Mouse (Mus musculus): ENCODE data around the gene Ndufa4l2. TPM values are rescaled to one million over a fixed set of nuclear protein-coding genes. Genes with fewer than 3 reads are reported as not detected.
A peak's percentile ranks its signal among the peaks of the same experiment; 100 is the strongest.

Ndufa4l2 gene
- polyA plus RNA-seq, 1 experiment, result 6.1 TPM

DNA sequence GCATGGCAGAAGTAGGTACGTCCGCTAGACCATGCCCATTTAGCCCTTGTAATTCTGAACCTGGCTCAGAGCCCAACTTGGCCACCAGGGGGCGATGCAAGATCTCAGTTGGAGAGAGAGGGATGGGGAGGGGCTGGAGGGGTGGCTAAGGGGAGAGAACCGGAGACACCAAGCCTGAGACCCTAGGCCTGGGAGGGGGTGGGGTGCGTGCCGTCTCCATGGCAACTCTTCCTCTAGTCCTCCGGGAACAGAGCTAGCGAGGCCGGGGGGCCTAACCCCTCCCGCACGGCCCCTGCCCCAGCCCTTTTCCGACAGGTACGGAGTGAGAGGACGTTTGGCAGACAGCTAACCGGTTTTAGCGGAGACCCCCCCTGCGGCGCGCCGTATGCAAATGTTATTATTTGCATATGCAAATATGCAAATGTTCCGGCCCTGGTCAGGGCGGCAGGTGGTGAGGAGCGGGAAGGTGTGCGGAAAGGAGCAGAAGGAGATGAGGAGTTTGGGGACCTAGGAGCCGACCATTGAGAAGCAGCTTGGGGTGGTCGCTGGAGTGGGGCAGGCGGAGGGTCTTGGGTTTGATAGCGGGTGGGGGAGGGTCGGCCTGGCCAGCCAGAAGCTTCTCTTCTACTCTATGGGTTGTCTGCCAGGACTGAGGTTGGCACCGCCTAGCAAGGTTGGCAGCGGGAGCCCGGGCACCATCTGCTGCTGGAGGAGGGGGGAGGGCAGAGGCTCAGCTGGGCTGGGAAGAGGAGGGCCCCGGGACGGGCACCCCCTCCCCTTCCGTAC is 5.5 kb upstream of the Ndufa4l2 start:
- peak; percentile 57 for DNase-seq (ENCODE audit: low read depth, low spot score)
- WGBS, result 3% methylated on average over 35 of the region's 35 CpGs

DNA sequence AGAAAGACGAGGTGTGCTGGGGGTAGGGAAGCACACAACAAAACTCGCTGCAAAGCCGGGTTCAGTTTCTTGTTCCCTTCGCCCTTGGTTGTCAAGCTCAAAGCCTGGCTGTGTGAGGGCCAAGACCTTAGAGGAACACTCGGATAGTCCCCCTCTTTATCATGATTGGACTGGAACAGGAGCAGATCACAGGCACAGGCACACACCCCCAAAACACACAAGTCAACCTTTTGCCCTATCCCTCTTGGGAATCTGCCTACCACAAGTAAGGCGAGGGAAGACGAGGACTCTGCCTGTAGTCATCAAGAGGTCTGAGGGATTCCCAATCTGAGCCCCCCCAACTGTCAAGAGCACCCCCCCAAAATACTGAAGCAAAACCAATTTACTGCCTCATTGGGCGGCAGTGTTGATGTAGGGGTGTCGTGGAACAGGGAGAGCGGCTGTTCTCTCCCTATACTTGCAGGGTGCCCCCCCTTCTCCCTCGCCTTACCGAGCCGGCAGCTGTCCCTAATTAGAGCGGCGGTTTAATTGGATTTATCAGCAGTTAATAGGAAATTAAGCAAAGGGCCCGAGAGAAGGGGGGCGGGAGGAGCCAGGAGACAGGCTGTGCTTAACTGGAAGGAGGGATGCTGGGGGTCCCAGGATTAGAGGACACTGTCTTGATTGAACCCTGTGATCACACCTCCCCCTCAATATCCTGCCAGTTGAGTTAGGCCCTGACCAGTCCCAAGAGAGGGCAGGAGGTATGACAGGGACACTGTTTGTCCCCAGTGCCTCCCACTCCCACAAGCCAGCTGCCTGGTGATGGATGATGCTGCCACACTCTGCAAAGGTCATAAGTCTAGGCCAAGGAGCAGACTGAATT is 4.7 kb upstream of the Ndufa4l2 start:
- DNase-seq (ENCODE audit: low read depth, low spot score), result no peak
- 45% methylated on average over 17 of the region's 17 CpGs for WGBS

DNA sequence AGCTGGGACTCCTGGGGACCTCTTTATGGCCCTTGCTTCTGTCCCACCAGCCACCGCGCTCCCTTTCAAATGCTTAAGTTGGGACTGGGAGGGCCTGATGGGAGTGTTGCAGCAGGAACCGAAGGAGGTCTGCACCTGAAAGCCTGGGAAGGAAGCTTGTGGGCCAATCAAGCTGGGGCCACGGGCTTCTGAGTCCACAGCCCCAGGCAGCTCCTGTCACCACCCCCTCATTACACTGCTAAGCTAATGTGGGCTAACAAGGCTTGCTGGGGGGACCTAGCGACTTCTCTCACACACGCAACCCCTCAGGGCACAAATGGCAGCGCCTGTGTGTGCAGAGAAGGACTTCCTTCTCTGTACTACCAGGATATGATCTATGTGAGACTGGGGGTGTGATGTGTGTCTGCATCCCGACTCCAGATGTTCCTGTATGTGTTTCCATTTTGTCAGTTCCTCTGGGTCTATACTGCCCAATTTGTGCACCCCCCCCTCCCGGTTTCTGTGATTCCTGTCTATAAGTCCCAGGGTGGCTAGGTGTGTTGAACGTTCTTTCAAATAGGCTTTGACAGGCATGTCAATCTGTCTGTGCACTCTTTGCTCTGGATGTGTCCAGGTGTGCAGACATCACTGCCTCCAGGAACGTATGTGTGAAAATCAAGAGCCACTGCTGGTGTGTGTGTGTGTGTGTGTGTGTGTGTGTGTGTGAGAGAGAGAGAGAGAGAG is 3.7 kb upstream of the Ndufa4l2 start:
- DNase-seq (ENCODE audit: low read depth, low spot score), result no peak

DNA sequence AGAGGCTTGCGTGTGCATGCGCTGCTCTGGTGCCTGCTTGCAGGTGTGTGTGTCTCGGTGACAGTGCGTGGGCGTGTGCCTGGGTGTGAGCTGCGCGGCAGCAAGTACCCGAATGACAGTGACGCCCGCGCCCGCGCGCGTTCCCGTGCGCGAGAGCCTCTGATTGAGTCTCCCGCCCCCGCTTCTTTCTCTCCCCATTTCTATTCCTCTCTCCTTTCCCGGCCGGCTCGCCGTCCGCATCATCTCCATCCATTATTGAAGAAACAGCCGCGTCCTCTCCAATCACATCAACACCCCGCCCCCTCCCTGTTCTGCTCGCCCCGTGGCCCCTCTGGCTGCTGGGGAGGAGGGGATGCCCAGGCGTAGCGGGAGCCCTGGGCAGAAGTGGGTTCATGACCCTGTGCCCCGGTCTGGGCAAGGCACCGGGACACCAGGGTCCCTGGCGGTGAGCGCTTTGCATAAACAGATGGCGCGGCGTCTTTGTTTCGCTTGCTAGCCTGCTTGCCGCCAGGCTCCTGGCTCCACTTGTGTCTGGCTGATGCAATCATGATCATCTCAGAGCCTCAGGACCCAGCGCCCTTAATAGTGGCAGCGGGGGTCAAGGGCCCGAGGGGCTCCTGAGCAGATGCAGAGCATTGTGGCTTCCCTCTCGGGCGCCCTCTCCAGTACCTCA is 3.0 kb upstream of the Ndufa4l2 start:
- WGBS, result 1% methylated on average over 45 of the region's 46 CpGs

More for the DNA sequence above, 3.7 kb upstream of the Ndufa4l2 start:
- WGBS, result 27% methylated on average over 11 of the region's 11 CpGs

DNA sequence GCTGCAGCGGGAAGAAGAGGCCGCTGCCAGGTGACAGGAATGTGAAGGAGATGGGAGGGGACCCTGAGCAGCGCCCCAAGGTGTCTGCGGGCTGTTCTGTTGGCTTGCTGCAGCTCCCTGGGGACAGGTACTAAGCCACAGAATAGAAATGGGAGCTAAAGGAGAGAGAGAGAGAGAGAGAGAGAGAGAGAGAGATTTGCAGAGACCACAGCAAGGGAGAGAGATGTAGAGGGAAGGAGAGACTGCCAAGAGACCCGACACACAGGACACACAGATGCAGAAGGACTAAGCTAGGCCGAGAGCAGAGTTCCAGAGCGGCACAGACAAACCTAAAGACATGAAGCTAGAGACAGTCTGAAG is 2.5 kb upstream of the Ndufa4l2 start:
- WGBS, result 6% methylated on average over 7 of the region's 7 CpGs
- no peak for DNase-seq (ENCODE audit: low read depth, low spot score)

More for the DNA sequence above, 3.0 kb upstream of the Ndufa4l2 start:
- DNase-seq (ENCODE audit: low read depth, low spot score), result no peak

DNA sequence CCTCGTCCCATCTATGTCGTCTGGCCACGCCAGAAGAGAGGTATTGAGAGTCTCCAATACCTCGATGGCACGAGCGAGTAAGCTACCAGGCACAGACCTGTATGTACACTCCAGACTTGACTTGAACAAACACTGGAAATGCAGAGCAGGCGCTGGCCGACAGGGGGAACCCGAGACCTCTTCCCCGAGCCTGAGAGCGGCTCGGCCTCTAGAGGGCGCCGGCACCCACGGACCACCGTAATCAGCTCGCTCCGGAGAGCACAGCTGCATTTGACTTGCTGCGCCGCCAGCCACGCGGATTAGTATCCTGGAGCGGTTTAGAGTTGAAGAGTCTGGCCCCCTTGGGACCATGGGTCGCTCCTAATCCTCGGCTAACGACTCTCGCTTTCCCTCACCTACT is 2.0 kb upstream of the Ndufa4l2 start:
- DNase-seq (ENCODE audit: low read depth, low spot score), result peak; percentile 63
- under 1% methylated on average over 27 of the region's 27 CpGs for WGBS

DNA sequence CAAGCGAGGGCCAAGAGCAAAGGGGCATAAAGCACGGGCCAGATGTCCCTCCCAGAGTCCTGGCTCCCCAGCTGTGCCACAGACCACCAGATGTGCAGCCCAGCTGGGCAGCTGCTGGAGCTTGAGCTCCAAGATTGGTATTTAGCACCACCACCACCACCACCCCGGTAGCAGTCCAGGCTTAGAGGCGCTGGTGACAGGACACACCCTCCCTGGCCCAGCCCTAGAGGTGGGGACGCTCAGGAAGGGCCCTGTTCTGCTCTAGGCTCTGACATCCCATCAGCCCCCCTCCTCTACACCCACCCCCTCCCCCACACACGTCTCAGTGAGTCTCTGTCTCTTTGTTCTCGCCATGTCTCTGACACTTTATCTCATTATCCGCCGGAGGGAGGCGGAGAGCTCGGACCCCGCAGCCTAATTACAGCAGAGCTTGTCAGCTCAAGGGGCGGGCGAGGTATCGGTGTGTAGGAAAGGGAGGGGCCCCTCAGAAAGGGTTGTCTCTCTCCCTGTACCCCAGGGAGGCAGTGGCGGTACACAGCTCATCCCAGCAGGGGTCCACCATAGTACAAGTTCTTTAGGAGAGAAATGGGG is 1.2 kb upstream of the Ndufa4l2 start:
- no peak for DNase-seq (ENCODE audit: low read depth, low spot score)
- 8% methylated on average over 16 of the region's 16 CpGs for WGBS

DNA sequence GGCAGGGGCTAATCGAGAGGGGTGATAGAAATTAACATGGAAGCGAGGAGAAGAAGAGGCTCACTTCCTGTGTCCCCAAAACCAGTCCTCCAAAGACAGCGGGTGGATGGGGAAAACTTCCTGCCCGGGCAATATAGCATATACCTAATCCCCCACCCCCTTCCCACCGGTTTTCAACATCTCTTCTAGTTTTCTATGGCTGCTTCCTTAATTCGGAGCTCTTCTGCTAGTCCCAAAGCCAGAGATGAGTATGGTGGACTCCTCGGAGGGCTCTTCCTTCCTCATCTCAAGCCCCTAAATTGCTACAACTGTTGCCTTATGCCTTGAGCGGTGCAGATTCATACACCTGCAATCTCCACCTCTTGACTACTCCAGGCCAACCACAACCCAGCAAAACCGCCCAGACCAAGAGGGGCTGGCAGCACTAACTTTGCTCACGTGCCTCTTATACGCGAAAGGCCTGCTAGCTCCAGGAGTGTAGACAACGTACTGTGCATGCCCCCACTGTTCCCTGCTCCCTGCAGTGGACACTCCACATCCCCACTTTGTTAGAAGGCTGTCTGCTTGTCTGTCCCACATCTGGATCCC is 562 bp upstream of the Ndufa4l2 start:
- DNase-seq (ENCODE audit: low read depth, low spot score), result no peak

DNA sequence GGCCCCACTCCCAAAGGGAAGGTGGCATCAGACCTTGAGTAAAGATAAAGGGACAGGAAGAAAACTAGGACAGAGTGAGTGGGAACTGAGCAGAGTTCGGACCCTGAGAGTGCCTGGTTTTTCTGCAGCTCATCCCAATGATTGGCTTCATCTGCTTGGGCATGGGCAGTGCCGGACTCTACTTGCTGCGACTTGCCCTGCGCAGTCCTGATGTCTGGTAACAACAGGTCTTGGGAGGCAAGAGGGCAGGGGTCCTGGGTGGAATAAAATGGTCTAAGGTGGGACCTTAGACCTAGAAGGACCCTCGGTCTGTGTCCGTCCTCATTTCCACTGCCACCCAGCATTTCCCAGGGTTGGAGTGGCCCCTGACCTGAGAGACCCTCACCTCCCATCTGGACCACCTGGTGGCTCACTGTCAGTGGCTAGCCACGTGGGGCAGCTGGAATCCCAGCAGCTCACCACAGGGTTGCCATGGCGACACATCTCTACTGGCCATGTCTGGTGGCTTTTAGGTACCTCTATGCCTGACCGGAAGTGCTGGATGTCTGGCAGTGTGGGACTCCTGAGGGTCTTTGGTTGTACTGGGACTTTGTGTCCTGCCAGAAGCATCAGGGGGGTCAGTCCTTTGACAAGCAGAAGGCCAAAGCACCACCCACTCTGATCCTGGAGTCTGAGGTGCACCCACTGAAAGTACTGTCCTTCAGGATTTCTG is 660 bp downstream of the Ndufa4l2 start:
- 65% methylated on average over 9 of the region's 9 CpGs for WGBS

More for the DNA sequence above, 562 bp upstream of the Ndufa4l2 start:
- 53% methylated on average over 13 of the region's 13 CpGs for WGBS

DNA sequence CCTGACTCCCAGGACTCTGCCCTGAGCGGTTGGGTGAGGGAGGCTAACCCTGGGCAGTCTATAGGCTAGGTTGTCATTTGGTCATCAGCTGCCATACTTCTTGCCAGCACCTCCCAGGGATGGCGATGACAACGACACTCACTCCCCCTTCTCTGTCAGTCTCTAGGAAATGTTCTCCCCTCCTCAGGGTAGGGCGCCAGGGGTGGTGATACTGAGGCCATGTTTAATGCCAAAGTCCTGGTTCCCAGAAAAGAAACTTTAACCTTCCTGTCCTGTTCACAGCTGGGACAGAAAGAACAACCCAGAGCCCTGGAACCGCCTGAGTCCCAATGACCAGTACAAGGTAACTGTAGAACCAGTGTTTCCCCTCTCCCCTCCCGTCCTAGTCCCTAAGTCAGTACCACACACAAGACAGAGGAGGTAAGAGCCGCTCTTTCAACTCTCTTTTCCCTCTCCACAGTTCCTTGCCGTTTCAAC is 1.3 kb downstream of the Ndufa4l2 start:
- no peak for DNase-seq (ENCODE audit: low read depth, low spot score)
- WGBS, result 43% methylated on average over 8 of the region's 8 CpGs

More for the DNA sequence above, 660 bp downstream of the Ndufa4l2 start:
- no peak for DNase-seq (ENCODE audit: low read depth, low spot score)

DNA sequence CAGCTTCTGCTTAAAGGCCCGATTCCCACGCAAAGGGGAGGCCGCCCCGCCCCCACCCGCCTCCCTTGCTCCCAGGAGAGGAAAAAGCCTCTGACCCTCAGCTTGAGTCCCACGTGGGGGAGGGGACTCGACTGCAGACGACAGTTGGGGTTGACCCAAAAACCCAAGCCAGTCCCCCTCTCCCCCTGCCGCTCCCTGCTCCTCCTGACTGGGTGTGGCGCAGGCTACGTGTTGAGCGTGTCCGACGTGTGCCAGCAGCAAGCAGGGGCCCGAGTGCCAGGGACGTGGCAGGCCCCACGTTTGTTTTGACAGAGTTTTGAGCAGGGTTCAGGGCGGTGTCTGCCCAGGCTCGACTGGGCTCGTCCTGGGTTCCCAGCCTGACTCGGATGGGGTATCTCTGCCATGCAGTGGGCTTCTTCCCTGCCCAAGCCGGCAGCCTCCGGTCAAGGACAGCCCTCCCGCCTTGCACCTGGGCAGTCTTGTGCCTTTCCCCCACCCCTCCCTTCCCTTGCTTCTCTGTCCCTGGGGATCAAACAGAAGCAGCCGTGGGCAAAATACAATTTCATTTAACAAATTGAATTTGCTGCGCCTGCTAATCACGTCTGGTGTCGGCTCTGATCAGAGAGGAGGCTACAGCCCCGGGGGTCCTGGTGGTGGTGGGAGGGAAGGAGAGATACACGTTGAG is 2.0 kb downstream of the Ndufa4l2 start:
- 29% methylated on average over 30 of the region's 30 CpGs for WGBS
- DNase-seq (ENCODE audit: low read depth, low spot score), result no peak

DNA sequence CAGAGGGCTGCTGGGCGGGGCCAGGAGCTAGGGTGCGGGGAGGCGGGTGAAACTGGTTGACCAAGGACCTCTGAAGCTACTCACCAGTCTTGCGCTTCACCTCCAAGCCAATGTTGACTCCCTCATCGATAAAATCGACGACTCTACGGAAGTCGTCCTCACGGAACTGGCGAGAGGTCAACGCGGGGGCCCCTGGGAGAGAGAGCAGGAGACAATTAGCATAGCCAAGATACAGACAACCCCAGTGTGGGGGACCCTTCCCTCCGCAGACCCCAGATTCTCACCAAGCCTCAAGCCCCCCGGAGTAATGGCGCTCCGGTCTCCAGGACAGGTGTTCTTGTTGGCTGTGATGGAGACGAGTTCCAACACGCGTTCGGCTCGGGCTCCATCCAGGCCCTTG is 3.2 kb downstream of the Ndufa4l2 start:
- WGBS, result 97% methylated on average over 22 of the region's 22 CpGs
- DNase-seq (ENCODE audit: low read depth, low spot score), result no peak

DNA sequence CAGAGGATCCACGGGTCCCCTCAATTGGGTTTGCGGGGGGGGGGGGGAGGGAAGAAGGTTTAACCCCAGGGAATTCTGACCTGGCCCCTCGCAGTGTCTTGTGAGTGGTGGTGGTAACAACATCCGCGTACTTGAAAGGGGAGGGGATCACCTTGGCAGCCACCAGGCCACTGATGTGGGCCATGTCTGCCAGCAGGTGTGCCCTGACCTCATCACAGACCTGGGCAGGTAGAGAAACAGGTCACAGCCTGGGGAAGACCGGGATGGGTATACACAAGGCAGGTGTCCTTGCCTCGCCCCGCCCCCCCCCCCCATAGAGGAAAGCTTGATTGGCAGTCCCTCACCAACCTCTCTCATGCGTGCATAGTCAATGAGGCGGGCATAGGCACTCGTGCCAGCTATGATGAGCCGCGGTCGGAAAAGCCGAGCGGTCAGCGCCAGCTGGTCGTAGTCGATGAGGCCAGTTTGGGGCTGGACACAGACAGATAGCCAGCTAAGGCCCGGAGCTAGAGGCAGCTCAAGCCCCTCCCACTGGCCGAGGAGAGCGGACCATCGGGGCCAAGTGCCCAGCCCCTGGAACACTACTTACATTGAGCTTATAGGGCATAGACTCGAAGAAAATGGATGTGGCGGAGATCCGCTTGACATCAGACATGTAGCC is 4.4 kb downstream of the Ndufa4l2 start:
- 93% methylated on average over 25 of the region's 26 CpGs for WGBS
- DNase-seq (ENCODE audit: low read depth, low spot score), result no peak

DNA sequence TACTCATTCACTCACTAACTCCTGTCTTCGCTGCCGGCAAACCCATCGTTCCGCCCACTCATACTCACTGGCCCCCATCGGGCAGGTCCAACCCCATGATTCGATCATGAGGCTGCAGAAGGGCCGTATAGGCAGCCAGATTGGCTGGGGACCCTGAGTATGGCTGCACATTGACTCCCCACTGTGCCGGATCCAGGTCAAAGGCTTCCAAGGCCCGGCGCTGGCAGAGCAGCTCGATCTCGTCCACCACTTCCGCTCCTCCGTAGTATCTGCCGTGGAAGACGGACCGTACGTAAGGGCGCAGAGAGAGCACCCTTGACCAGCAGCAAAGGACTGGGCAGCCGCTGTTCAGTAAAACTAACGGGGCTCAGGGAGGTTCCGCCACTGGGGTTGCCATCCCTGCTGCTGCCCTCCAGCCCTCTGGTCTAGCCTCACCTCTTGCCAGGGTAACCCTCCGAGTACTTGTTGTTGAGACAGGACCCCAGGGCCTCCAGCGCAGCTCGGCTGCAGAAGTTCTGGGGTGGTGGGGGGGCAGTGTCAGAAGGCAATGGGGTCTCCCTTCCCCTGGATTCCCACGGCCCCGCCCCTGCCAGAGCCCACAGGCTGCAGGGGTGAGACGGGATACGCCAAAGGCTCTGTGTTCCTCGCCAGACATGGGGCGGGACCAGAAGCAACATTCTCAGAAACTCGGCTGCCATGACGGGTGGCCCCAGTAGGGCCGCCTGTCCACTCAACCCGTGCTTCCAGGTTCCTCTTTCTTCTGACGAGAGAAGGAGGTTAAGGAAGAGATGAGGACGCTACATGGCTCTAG is 5.3 kb downstream of the Ndufa4l2 start:
- WGBS, result 96% methylated on average over 37 of the region's 37 CpGs
- no peak for DNase-seq (ENCODE audit: low read depth, low spot score)

DNA sequence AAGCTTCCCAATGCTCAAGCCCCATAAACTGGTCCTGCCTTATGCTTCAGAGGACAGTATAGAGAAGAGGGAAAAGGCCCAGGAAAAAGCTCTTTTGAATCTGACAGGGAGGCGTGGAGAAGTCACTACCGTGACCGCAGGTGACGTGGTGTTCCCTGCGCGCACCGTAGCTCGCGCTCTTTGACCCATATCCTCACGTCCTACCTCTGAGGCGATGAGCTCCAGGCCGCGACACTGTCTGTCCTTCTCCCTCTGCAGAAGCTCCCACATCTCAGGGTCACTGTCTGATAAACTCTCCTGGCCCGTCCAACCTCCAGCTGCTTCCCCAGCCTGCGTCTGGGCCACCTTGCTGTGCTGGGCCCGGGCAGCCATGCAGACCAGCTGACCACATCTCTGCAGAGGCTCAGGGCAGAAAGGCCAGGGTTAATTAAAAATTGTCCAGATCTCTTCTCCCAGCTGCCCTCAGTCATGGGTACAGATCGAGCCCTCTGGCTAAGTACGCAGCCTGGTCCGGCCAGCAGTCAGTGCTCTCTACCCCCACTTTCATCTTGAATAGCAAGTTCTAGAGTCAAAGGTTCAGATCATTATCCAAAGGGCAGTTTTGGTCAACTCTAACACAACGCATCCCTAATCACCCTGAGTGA is 6.1 kb downstream of the Ndufa4l2 start:
- DNase-seq (ENCODE audit: low read depth, low spot score), result no peak
- 93% methylated on average over 20 of the region's 20 CpGs for WGBS

DNA sequence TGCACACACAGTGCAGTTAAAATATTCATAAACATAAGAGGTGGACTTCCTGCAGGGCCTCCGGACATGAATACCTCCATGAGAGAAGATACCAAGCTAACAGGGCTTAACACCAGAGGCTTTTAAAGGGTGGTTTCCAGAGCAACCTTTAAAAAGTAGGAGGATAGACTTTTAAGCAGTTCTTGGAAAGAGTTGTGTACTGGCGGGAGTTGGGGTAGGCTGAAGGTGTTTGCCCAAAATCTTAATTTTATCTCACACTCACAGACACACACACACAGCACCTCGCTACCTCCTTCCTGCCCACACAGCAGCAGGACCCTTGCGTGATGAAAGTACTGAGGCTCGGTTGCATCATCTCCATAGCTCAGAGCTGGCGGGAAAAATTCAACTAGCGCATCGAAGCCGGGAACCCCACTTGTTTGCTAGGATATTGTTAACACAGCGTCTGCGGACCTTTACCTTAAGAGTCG is 6.9 kb downstream of the Ndufa4l2 start:
- DNase-seq (ENCODE audit: low read depth, low spot score), result no peak
- WGBS, result 5% methylated on average over 12 of the region's 12 CpGs

Data from large intestine, adult 2 months (tissue).